Mouse (Mus musculus) cerebellum, postnatal 14 days (tissue): ENCODE data around the gene Rps29.

Source experiments
- DNase-seq, 2 experiments: peaks; one replicate each; pipeline ENCODE4 v3.0.0; 2021; ENCODE audit warnings: mixed read lengths in 2 of 2

Rps29 gene

DNA sequence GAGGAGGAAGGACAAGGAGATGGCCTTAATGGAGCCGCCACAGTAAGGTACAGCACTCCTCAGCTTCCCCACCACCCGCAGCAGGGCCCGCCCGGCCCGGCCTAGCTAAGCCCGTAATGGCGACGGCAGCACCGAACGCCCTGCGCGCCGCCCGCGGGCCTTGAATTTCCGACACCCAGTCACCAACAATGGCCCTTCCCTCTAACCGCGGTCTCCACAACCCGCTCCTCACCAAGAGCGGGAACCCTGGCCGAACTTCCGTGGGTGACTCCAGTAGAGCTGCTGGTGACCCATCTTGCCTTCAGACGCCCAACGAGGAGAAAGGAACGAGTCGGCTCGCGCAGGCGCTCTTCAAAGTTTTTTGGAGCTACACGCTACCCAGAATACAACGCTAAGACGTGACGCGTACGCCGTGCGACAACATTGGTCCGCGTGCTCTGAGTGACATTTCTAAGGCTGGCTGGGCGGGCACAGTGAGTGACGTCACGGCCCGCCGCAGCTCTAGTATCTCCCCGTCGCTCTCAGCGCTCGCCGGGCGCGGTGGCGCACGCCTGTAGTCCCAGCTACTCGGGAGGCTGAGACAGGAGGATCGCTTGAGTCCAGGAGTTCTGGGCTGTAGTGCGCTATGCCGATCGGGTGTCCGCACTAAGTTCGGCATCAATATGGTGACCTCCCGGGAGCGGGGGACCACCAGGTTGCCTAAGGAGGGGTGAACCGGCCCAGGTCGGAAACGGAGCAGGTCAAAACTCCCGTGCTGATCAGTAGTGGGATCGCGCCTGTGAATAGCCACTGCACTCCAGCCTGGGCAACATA is at the start of gene Rps29:
Gene Rps29 (minus strand): TSS at position 422 of the 813 bp plus-strand sequence.
- peak; percentile 97 to 98 for DNase-seq

DNA sequence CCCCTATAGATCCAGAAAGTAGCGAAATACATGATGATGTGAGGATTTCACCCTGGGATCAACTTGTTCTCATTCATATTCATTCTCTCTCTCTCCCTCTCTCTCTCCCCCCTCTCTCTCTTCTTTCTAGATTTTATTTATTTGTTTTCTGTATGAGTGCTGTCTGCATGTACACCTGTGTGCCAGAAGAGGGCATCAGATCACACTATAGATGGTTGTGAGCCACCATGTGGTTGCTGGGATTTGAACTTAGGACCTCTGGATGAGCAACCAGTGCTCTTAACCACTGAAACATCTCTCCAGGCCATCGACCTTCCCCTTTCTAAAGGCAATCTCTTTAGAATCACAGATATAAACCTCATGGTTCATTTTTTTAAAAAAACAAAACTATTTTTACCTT is 49.5 kb upstream of the Rps29 start:
- DNase-seq, result no peak

GRCm38 (mm10) chr12:69207926-69208325 is 48.9 kb upstream of the Rps29 start:
- no peak for DNase-seq

- DNase-seq, result no peak
These were observed 48.4 kb upstream of the Rps29 start for GRCm38 (mm10) chr12:69207396-69207795.

DNA sequence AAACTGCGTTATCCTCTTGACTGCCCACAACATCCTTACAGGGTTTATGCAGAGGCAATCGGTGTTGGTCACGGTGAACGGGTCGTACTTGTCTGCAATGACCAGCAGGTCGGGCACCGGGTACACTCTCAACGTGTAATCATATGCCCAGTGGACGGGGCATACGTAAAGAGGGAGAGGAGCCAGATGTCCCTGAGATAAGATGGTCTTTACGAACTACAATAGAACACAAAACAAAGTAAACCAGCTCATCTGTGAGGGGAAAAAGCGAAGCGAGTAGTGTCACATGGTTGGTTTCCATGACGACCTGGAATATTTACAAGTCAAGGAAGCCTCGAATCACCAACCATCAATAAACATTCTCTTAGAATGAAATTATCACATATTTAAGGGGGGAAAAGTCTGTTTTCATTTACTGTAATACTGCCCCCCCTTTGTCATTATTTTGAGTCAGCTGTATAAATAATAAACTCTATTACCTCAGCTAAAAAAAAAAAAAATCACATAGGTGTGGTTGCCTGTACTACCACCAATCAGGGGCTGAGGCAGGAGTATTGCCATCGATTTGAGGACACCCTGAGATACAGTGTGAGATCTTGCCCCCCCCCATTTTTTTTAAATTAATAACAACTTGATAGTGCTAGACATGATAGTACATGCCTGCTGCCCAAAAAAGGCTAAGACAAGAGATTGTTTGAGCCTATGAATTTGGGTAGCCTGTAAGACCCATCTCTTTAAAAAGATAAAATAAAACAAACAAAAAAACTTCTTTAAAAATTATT is 45.3 kb upstream of the Rps29 start, which contains the start of gene Gm49384:
Gene Gm49384 (minus strand): TSS at position 216 of the 782 bp plus-strand sequence.
- DNase-seq, result no peak

- no peak for DNase-seq
These were observed 40.0 kb upstream of the Rps29 start for GRCm38 (mm10) chr12:69198985-69199384.

DNA sequence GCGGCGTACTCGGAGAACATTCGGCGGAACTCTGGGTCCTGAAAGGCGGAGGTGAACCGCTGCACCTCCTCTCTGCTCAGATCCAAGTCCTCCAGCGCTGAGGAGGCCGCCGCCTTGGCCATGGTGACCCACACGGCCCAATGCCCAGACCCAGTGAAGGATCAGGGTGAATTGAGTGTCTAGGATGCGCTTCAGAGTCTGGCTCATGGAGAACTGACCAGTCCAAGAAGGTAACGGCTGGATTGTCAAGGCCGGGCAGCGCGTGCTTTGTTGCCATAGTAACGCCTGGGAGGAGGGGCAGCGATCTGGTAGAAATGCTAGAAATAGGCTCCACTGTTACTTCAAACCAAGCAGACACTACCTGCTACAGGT is 39.2 kb upstream of the Rps29 start, which contains the start of gene Dnaaf2:
Gene Dnaaf2 (minus strand): TSS at position 266 of the 372 bp plus-strand sequence.
- peak; percentile 77 to 83 for DNase-seq

DNA sequence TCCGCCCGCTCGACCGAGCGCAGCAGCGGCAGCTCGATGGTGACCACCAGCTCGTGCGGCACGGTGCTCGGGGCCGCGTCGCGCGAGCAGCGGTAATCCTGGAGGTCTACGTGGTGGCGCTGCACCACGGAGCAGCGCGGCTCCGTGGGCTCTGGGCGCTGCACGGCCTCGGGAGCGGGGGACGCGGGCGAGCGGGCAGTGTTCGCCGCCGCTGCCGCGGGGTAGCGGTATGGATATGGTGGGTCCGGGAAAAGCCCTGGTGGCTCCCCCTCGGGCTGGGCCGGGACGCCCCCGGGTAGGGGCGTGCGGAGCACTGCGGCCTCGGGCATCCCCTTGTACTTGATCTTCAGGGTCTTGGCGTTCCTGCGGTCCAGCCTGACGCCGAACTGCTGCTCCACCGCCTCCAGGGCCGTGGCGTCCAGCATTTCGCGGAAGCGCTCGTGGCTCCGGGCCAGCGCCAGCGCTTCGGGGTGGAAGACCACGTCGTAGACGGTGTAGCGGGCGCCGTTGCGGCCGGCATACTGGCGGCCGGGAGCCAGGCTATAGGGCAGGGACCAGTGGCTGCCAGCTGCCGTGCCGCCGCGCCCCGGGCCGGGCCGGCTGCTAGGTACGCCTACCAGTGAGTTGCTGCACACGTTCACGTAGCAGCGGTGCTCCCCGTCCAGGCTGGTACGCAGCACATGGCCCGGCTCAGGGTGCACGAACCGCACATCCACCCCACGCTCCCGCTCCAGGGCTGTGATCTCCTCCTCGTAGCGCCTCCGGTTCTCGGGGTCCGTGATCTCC is 38.6 kb upstream of the Rps29 start:
- peak; percentile 71 to 77 for DNase-seq

GRCm38 (mm10) chr12:69196444-69197377 is 37.7 kb upstream of the Rps29 start, which contains the start of gene Gm49383:
Gene Gm49383, minus strand, starts transcription at chr12:69197104.
- DNase-seq, result peak; percentile 77 to 80

- no peak for DNase-seq
These were observed 33.7 kb upstream of the Rps29 start for GRCm38 (mm10) chr12:69192637-69193036.

DNA sequence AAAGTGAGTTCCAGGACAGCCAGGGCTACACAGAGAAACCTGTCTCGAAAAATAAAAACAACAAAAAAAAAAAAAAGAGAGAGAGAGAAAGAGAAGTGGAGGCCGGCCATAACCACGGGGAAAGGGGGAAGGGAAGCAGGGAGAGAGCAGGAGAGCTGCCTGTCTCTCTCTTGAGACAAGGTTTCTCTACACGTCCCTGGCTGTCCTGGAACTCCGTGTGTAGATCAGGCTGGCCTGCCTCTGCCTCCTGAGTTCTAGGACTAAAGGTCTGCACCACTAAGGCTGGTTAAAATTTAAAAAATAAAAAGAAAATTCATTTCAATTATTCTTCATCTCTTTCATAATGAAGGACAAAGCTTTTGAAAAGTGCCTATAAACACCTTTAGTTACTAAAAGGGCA is 32.4 kb upstream of the Rps29 start:
- no peak for DNase-seq

GRCm38 (mm10) chr12:69190522-69190921 is 31.5 kb upstream of the Rps29 start:
- DNase-seq, result peak in 1 of 2 experiments; percentile 24

- no peak for DNase-seq
These were observed 31.1 kb upstream of the Rps29 start for GRCm38 (mm10) chr12:69190074-69190473.

GRCm38 (mm10) chr12:69186811-69187471 is 28.0 kb upstream of the Rps29 start:
- no peak for DNase-seq

- DNase-seq, result no peak
These were observed 26.4 kb upstream of the Rps29 start for GRCm38 (mm10) chr12:69185371-69185770.

- DNase-seq, result peak; percentile 69 to 74
These were observed 25.6 kb upstream of the Rps29 start for GRCm38 (mm10) chr12:69184342-69185295.

DNA sequence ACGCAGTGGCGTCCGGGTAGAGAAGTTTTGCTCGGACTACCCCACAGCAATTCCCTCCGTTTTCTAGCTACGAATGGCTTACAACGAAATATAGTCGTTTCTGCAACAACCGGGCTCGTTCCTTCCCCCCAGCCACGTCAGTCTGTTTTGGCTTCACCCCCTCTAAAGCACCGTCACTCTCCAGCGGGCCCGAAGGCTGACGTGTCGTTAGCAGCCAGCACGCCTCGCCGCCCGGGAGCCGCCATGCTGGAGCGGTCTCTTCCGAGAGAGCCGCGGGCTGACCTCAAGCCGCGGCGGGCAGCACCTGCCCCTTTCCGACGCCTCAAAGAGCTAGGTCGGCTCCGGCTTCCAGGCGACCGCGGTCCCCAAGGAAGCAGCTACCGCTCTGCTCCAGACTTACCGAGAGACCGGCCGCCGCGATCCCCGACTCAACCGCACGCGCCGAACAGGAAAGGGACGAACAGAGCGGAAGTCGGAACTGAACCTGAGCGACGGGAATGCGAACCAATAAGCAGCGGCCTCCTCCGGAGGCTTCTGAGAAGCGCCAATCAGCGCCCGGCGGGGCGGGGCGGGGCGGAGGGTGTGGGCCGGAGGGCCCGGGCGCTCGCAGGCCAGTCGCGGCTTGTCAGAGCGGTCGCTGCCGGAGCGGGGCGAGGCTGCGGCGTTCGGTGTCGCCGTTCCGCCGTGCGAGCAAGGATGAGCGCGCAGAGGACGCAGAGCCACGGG is 24.8 kb upstream of the Rps29 start, which contains the start of the genes Rpl36al and Mgat2:
Gene Rpl36al (minus strand): TSS at position 501 of the 726 bp plus-strand sequence.
Gene Mgat2 (plus strand): TSS at position 575 of the 726 bp plus-strand sequence.
- DNase-seq, result peak; percentile 100

DNA sequence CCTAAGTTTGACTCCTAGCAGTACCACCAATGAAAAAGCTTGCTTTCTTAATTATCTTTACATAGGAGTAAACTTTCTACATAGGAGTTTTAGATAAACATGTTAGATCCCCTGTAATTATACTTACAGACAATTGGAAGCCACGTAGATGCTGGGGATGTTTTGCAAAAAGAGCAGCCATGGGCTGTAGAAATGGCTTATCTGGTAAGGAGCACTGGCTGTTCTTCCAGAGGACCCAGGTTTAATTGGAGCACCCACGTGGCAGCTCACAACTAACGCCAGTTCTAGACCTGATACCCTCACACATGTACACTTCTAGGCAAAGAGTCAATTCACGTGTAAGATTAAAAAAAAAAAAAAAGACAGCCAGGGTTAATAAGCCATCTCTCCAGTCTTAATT is 22.8 kb upstream of the Rps29 start:
- no peak for DNase-seq

- DNase-seq, result no peak
These were observed 20.4 kb upstream of the Rps29 start for GRCm38 (mm10) chr12:69179371-69179770.
